Mouse (Mus musculus) midbrain, embryonic 14.5 days (tissue): ENCODE results near the gene Btrc. TPM values are rescaled to one million over a fixed set of nuclear protein-coding genes. Genes with fewer than 3 reads are reported as not detected.

ENCODE experiments used
- ATAC-seq: fragments of 200-750 bp; cut with Nextera tagmentation; 2 replicates; pipeline ENCODE4 v1.8.0; 2017; ENCODE audit warnings: moderate number of reproducible peaks, moderate library complexity; ENCODE audit not compliant: low FRiP score, low TSS enrichment
- DNase-seq: peaks from one replicate; pipeline ENCODE4 v3.0.0-alpha.2; 2015
- H3K27ac ChIP-seq: fragments of 300-500 bp; sonication (generic); replicated peaks from 2 replicates; pipeline ENCODE4 v1.5.1; 2014; ENCODE audit warnings: mild to moderate bottlenecking, low read depth, low read length, moderate library complexity
- H3K27me3 ChIP-seq: fragments of 300-500 bp; sonication (generic); 2 replicates; pipeline ENCODE4 v1.6.1; 2014; ENCODE audit warnings: low read length, control low read depth, mixed read lengths; ENCODE audit not compliant: control insufficient read depth, insufficient read depth
- H3K36me3 ChIP-seq: fragments of 300-500 bp; sonication (generic); 2 replicates; pipeline ENCODE4 v1.6.1; 2014; ENCODE audit warnings: low read length, control low read depth; ENCODE audit not compliant: control insufficient read depth, insufficient read depth
- H3K4me1 ChIP-seq: fragments of 300-500 bp; sonication (generic); 2 replicates; pipeline ENCODE4 v1.6.1; 2014; ENCODE audit warnings: mild to moderate bottlenecking, antibody characterized with exemption, low read length, control low read depth; ENCODE audit not compliant: control insufficient read depth, insufficient read depth
- H3K4me2 ChIP-seq: fragments of 300-500 bp; sonication (generic); 2 replicates; pipeline ENCODE4 v1.6.1; 2014; ENCODE audit warnings: mild to moderate bottlenecking, low read length, moderate library complexity
- H3K4me3 ChIP-seq: fragments of 300-500 bp; sonication (generic); replicated peaks from 2 replicates; pipeline ENCODE4 v1.5.1; 2014; ENCODE audit warnings: low read depth, low read length
- H3K9ac ChIP-seq: fragments of 300-500 bp; sonication (generic); replicated peaks from 2 replicates; pipeline ENCODE4 v1.6.1; 2014; ENCODE audit warnings: mild to moderate bottlenecking, low read length, moderate library complexity
- H3K9me3 ChIP-seq: fragments of 300-500 bp; sonication (generic); 2 replicates; pipeline ENCODE4 v1.6.1; 2016; ENCODE audit warnings: low read length, control low read depth, mixed read lengths; ENCODE audit not compliant: control insufficient read depth
- WGBS: fragments of 180-500 bp; shearing (Covaris S2); extraction: QIAGEN DNeasy Blood & Tissue Kit; methylation state at CpG from one replicate; pipeline ENCODE4 v1.1.7; 2014; 5-methylcytosine and 5-hydroxymethylcytosine counted together
- polyA plus RNA-seq: library from polyadenylated mRNA; unstranded; fragments of >200 nt; fragmentation: Nextera tagmentation; extraction: Ambion mirVana; gene quantifications from 2 replicates; pipeline ENCODE4 v1.2.1, GENCODE M21; 2014

Gene Btrc
- polyA plus RNA-seq, 1 experiment from 2014 or later: 62.6 TPM

DNA sequence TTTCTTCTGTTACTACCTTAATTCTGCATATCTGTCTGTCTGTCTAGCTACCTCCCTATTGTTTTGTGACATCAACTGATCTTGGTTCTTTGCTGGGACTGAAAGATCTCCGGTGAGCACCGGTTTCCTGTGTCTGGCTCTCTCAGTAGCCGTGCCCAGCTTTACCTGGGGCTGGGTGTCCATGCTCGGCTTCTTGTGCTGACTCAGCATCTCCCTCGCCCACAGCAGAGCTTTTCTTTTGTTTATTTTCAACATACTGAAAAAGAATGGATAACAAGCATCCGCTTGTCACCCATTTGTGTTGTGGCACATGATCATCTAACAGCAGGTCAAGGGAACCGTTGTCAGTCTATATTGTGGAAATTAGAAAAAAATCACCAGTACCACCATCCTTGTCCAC lies 30.5 kb downstream of the Btrc start:
- Histone ChIP-seq H3K27ac (no peak overlapping the region), H3K9ac (no peak overlapping the region), H3K9me3 (no peaks in the 10 kb centered on the region), H3K4me3 (no peak overlapping the region), H3K4me1 (no peaks in the 10 kb centered on the region), H3K4me2 (no peak overlapping the region), H3K36me3 (no peaks in the 10 kb centered on the region), H3K27me3 (no peaks in the 10 kb centered on the region)
- DNase-seq: no peak
- WGBS: 85% methylated on average over 7 of the region's 7 CpGs
- ATAC-seq: no peak

DNA sequence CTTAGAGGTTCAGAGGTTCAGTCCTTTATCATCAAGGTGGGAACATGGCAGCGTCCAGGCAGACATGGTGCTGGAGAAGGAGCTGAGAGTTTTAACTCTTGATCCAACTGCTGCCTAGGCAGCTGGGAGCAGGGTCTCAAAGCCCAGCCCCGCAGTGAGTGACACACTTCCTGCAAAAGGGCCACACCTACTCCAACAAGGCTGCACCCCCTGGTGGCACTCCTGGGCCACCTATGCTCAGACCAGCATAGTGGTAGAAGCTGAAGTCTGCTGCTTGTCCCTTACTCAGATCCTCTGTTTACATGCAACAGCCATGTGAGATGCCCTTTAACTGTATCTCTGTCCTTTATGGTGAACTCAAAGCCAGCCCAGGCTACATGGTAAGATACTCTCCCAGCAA lies 47.5 kb downstream of the Btrc start:
- Histone ChIP-seq H3K4me1 (no peaks in the 10 kb centered on the region), H3K27ac (no peak overlapping the region), H3K4me2 (no peak overlapping the region), H3K27me3 (no peaks in the 10 kb centered on the region), H3K9me3 (no peaks in the 10 kb centered on the region), H3K9ac (no peak overlapping the region), H3K4me3 (no peak overlapping the region), H3K36me3 (0 out of 2 replicates have a peak, but pooled peaks cover 2% of the 10 kb centered on the region)
- DNase-seq (no peak), ATAC-seq (no peak)
- 80% methylated on average over 2 of the region's 2 CpGs for WGBS

DNA sequence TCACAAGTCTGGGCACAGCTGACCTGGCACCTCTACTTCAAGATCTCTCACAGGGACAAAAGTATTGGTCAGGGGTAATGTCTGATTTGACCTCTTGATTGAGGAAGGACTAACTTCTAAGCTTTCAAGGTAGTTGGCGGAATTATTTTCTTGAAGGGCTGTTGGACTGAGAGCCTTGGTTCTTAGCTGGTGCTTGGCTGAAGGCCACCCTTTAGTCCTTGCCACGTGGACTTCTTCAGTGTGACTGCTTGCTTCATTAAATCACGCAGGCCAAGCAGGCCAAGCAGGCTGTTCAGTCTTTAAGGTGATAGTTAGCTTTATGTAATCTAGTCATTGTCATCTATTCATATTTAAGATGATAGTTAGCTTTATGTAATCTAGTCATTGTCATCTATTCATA lies 49.2 kb downstream of the Btrc start:
- H3K4me1 ChIP-seq: no peaks in the 10 kb centered on the region
- no peaks in the 10 kb centered on the region for H3K9me3 ChIP-seq
- no peak overlapping the region for H3K27ac ChIP-seq
- H3K4me2 ChIP-seq: no peak overlapping the region
- 96% methylated on average over 3 of the region's 3 CpGs for WGBS
- no peak for DNase-seq
- 0 out of 2 replicates have a peak, but pooled peaks cover 2% of the 10 kb centered on the region for H3K36me3 ChIP-seq
- H3K4me3 ChIP-seq: no peak overlapping the region
- H3K27me3 ChIP-seq: no peaks in the 10 kb centered on the region
- no peak overlapping the region for H3K9ac ChIP-seq
- no peak for ATAC-seq

DNA sequence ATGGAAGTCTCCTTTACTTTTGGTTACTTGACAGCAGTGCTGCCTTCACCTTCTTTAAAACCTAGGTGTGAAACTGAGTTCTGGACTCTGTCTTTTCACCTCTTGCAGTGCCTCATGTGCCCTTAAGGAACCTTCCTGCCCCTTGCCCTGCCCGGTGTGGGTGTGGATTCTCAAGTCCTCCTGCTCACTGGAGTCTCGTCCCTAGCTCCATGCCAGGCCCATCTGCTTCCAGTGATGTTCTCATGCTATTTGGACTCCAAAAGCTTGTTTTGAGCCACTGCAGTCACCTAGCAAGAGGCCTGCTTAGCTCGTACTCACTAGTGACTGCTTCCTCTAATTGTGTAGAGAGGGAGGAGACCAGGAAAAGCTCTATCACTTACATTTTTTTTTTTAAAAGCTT lies 50.4 kb downstream of the Btrc start:
- Histone ChIP-seq H3K9me3 (no peaks in the 10 kb centered on the region), H3K4me1 (no peaks in the 10 kb centered on the region), H3K36me3 (0 out of 2 replicates have a peak, but pooled peaks cover 2% of the 10 kb centered on the region), H3K4me3 (no peak overlapping the region), H3K27me3 (no peaks in the 10 kb centered on the region), H3K4me2 (no peak overlapping the region), H3K27ac (no peak overlapping the region), H3K9ac (no peak overlapping the region)
- 92% methylated on average over 3 of the region's 3 CpGs for WGBS
- DNase-seq (no peak), ATAC-seq (no peak)

DNA sequence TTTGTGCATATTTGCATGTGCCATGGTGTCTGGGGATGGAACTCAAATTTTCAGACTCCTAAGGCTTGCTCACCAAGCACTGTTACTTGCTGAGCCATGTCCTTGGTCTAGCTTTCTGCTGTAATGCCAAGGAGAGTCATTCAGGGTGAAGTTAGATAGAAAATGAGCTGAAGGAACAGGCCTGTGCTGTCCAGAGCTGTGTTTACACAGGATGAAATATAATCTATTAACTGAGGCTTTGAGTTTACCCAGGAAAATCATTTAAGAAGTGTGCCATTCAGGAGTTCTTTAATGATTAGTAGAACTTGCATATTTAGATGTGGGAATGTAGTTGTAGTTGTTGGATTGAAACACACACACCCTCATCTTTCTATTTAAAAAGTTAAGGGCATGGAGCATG lies 54.1 kb downstream of the Btrc start:
- Histone ChIP-seq H3K9ac (no peak overlapping the region), H3K4me3 (no peak overlapping the region), H3K27ac (no peak overlapping the region), H3K4me1 (no peaks in the 10 kb centered on the region), H3K4me2 (no peak overlapping the region), H3K36me3 (0 out of 2 replicates have a peak, but pooled peaks cover 2% of the 10 kb centered on the region), H3K9me3 (no peaks in the 10 kb centered on the region), H3K27me3 (no peaks in the 10 kb centered on the region)
- DNase-seq (no peak), ATAC-seq (no peak)

DNA sequence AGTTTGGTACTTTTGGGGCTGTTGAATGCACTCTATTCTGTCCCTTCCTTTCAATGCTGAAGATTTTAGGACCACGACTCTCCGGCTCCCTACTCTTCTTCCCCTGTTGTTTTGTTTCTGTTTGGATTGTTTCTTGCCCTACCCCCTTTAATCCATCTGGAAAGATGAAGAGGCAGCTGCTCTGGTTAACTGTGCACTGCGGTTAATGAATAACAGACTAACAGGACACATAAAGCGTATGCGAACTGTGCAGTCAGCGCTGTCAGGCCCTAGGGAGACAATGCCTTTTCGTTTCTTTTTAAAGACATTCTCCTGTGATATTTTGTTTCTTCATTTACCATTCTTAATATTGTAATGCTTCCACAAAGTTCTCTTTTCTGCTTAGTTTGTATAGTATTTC lies 58.7 kb downstream of the Btrc start:
- Histone ChIP-seq H3K4me1 (no peaks in the 10 kb centered on the region), H3K9me3 (no peaks in the 10 kb centered on the region), H3K27ac (no peak overlapping the region), H3K4me2 (no peak overlapping the region), H3K36me3 (peaks cover 5% of the 10 kb centered on the region; the same call in 1 of the 2 replicates), H3K4me3 (no peak overlapping the region), H3K9ac (no peak overlapping the region), H3K27me3 (no peaks in the 10 kb centered on the region)
- DNase-seq: no peak
- no peak for ATAC-seq
- 42% methylated on average over 7 of the region's 7 CpGs for WGBS

DNA sequence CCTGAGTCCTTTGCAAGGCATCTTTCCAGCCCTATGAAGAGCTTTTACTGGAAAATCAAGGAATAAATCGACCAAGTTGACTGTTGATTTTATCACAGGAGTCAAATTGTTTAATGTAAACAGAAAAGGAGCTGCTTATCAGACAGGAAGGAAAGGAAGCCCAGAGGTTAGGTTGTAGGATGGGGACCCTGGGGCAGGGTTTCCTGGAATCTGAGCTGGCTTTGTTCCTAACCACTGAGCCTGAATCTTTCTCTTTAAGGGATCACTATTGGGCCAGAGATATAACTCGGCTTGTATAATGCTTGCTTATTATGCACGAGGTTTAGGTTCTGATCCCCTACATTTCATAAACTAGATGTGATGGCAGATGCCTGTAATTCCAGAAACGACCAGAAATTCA lies 64.6 kb downstream of the Btrc start:
- DNase-seq (no peak), ATAC-seq (no peak)
- Histone ChIP-seq H3K4me2 (no peak overlapping the region), H3K27me3 (no peaks in the 10 kb centered on the region), H3K4me3 (no peak overlapping the region), H3K27ac (no peak overlapping the region), H3K36me3 (peaks cover 5% of the 10 kb centered on the region; the same call in 1 of the 2 replicates), H3K4me1 (peaks cover 9% of the 10 kb centered on the region; the same call in 1 of the 2 replicates), H3K9ac (no peak overlapping the region), H3K9me3 (no peaks in the 10 kb centered on the region)
- WGBS: 79% methylated on average over 4 of the region's 4 CpGs

DNA sequence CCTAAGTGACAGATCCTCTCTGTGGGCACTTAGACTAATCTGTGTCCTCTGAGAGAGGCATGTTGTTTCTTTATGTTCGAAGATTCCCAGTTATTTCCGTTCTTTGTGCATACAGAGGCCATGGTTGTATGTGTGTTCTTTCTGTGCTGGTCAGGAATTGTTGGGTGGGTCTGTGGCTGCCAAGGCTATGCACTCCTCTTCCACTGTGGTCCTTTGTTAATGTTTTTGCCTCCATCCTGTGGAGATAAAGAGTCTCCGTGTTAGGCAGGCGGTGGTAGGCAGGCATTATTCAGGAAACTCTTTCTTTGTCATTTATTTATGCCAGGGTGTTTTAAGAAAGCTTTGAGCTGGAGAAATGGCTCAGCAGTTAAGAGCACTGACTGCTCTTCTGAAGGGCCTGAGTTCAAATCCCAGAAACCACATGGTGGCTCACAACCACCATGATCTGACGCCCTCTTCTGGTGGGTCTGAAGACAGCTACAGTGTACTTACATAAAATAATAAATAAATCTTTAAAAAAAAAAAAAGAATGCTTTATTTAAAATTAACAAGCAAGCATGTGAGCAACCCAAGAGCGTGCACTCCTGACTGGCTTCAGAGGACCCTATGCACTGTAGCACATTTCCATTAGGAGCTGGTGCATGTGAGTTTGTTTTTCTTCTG lies 67.6 kb downstream of the Btrc start:
- no peak overlapping the region for H3K27ac ChIP-seq

DNA sequence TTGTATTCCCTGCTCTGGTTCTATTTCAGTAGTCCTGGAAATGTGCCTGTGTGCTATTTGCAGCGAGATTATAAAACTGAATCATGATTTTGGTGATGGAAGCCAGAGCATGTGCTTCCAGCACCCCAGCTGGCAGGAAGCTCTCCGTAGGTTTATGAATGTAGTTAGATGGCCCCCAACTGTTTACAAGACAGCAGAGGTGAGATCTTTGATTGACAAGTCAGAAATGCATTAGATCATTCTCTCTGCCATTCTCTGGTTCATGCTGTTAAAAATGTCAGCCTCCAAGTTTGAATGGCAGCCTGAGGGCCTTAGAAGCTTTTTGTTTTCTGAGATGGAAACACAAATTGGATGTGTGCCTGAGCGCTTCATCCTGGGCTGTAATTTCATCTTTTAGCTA lies 68.8 kb downstream of the Btrc start:
- Histone ChIP-seq H3K4me2 (no peak overlapping the region), H3K27me3 (no peaks in the 10 kb centered on the region), H3K4me3 (no peak overlapping the region), H3K9ac (no peak overlapping the region), H3K27ac (0 out of 2 replicates have a peak overlapping the region, but pooled peaks have one; percentile 2), H3K36me3 (no peaks in the 10 kb centered on the region), H3K4me1 (peaks cover 9% of the 10 kb centered on the region; the same call in 1 of the 2 replicates), H3K9me3 (no peaks in the 10 kb centered on the region)
- WGBS: 70% methylated on average over 3 of the region's 3 CpGs
- ATAC-seq (no peak), DNase-seq (no peak)

More for the DNA sequence above, 67.6 kb downstream of the Btrc start:
- Histone ChIP-seq H3K4me3 (no peak overlapping the region), H3K4me1 (peaks cover 9% of the 10 kb centered on the region; the same call in 1 of the 2 replicates), H3K4me2 (no peak overlapping the region), H3K27me3 (no peaks in the 10 kb centered on the region), H3K36me3 (no peaks in the 10 kb centered on the region), H3K9ac (no peak overlapping the region), H3K9me3 (no peaks in the 10 kb centered on the region)
- DNase-seq (no peak), ATAC-seq (no peak)
- WGBS: 79% methylated on average over 6 of the region's 6 CpGs
